Mouse (Mus musculus): ENCODE measurements at regions not wholly inside any gene's neighbourhood (a gene's known extent, or its start where the extent isn't known, plus 50 kb on each side); places are given as distances from the start of the nearest gene placed in this dataset.

DNA sequence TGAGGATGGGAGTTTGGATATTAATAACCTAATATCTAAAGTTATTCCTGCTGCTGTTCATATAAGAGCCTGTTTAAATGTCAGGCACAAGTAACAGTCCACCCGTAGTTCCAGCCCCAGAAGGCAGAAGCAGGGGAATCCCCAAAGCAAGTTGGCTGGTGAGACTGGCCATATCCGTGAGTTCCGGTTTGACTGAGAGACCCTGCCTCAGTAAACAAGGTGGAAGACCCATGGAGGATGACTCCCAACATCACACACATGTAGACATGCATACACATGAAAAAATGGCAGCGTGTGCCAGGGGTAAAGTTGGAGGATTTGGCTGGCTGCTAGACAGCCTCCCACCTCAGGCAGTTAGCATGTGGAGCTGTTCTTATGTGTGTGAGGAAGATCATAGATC, 117.1 kb downstream of the 1810010D01Rik start:
- Histone ChIP-seq H3K27me3 (replicated peaks) (peaks cover 43% of the 10 kb centered on the region), H3K4me1 (ENCODE audit: control insufficient read depth in 1 of 2, insufficient read depth in 2 of 2) (peaks cover 2 to 21% of the 10 kb centered on the region in 2 experiments; a peak in 3 of 4 replicates), H3K4me3 (replicated peaks in 1 of 3; ENCODE audit: low read depth in 2 of 3, low read length in 2 of 3, poor library complexity in 1 of 3) (no peak overlapping the region), H3K4me2 (ENCODE audit: insufficient read depth, low read depth, poor library complexity, severe bottlenecking) (no peak overlapping the region), H3K9me3 (replicated peaks; ENCODE audit: low read length) (no peaks in the 10 kb centered on the region), H3K79me2 (replicated peaks; ENCODE audit: control insufficient read depth, extremely low read depth, insufficient read depth, poor library complexity, severe bottlenecking) (no peaks in the 10 kb centered on the region), H3K36me3 (replicated peaks in 1 of 2; ENCODE audit: control insufficient read depth in 1 of 2, insufficient read depth in 1 of 2, low read length in 1 of 2) (no peaks in the 10 kb centered on the region), H3K27ac (ENCODE audit: insufficient read depth, low read depth) (no peak overlapping the region), H3K9ac (ENCODE audit: insufficient read depth, low read depth) (no peak overlapping the region)
- in situ Hi-C loops (cut with MboI; ENCODE audit: low pct_ligation_motif_present, low pct_unique_long_range_greater_than_20kb, low sequenced_read_pairs) (loop anchor here (10.0 kb wide), 1 partner anchor 126 kb away; no protein-coding TSS in a partner anchor), dilution Hi-C loops (cut with MboI; ENCODE audit: extremely low pct_ligation_motif_present, extremely low pct_unique_long_range_greater_than_20kb, low sequenced_read_pairs) (no loop called here)
- no peak for DNase-seq (ENCODE audit: extremely low read depth)
- TF ChIP-seq JUND (conservative IDR thresholded peaks at IDR 0.05; ENCODE audit: low read depth, low read length) = no peak
- TF ChIP-seq PAX5 (IDR thresholded peaks at IDR 0.05; ENCODE audit: low read length) = no peak
- no peak for TF ChIP-seq IRF4 (IDR thresholded peaks at IDR 0.05; ENCODE audit: low read depth, low read length)
- no peak for TF ChIP-seq E2F4 (IDR thresholded peaks at IDR 0.05; ENCODE audit: insufficient replicate concordance, low read depth, low read length)
- no peak for TF ChIP-seq USF1 (IDR thresholded peaks at IDR 0.05; ENCODE audit: low read depth, low read length)
- no peak for TF ChIP-seq MAX (IDR thresholded peaks at IDR 0.05; ENCODE audit: low read length)
- no peak for TF ChIP-seq HCFC1 (IDR thresholded peaks at IDR 0.05; ENCODE audit: low read depth, low read length)
- no peak for TF ChIP-seq UBTF (IDR thresholded peaks at IDR 0.05; ENCODE audit: low read depth, low read length)
- no peak for TF ChIP-seq ZKSCAN1 (IDR thresholded peaks at IDR 0.05; ENCODE audit: borderline replicate concordance, low read depth, low read length)
- no peak for TF ChIP-seq POLR2A (IDR thresholded peaks at IDR 0.05; ENCODE audit: low read depth, low read length)
- TF ChIP-seq ETS1 (conservative IDR thresholded peaks at IDR 0.05; ENCODE audit: low read depth, low read length) = no peak
- no peak for TF ChIP-seq CHD2 (IDR thresholded peaks at IDR 0.05; ENCODE audit: low read length)
- TF ChIP-seq ZNF384 (IDR thresholded peaks at IDR 0.05; ENCODE audit: low read depth, low read length) = no peak
- TF ChIP-seq NRF1 (IDR thresholded peaks at IDR 0.05; ENCODE audit: low read depth, low read length) = no peak
- TF ChIP-seq CTCF (conservative IDR thresholded peaks at IDR 0.05 in 1 of 2, IDR thresholded peaks at IDR 0.05 in 1 of 2; ENCODE audit: low read depth in 2 of 2, low read length in 2 of 2) = no peak

DNA sequence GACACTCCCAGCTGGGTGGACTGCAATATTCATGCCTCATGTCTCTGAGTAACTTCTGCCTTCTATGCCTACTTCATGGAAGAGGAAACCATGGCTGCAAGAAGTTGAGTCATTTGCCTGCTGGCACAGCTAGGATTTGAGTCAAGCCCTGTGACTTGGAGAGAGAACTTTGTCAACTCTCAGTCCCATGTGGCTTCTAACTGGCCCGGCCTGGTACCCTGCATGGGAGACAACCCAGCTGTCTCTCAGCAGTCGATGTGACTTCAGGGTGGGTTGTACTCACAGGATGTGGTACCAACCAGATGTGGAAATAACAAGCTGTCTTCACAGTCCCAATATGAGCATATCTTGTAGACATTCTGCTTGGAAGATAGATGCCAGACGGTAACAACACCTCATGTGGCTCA, 118.6 kb downstream of the 1810010D01Rik start:
- no peak overlapping the region for H3K4me2 ChIP-seq (ENCODE audit: insufficient read depth, low read depth, poor library complexity, severe bottlenecking)
- dilution Hi-C loops (cut with MboI; ENCODE audit: extremely low pct_ligation_motif_present, extremely low pct_unique_long_range_greater_than_20kb, low sequenced_read_pairs) (no loop called here), in situ Hi-C loops (cut with MboI; ENCODE audit: low pct_ligation_motif_present, low pct_unique_long_range_greater_than_20kb, low sequenced_read_pairs) (no loop called here)
- TF ChIP-seq NRF1 (IDR thresholded peaks at IDR 0.05; ENCODE audit: low read depth, low read length) (no peak), MEF2A (IDR thresholded peaks at IDR 0.05; ENCODE audit: borderline replicate concordance, low read depth, low read length) (no peak), USF2 (conservative IDR thresholded peaks at IDR 0.05; ENCODE audit: low read depth, low read length) (no peak), BHLHE40 (IDR thresholded peaks at IDR 0.05; ENCODE audit: low read depth, low read length) (no peak), HCFC1 (IDR thresholded peaks at IDR 0.05; ENCODE audit: low read depth, low read length) (no peak), RAD21 (IDR thresholded peaks at IDR 0.05; ENCODE audit: low read depth, low read length) (no peak), CHD1 (IDR thresholded peaks at IDR 0.05; ENCODE audit: low read depth, low read length) (no peak), EP300 (IDR thresholded peaks at IDR 0.05; ENCODE audit: low read length) (no peak), IRF4 (IDR thresholded peaks at IDR 0.05; ENCODE audit: low read depth, low read length) (no peak), TCF12 (IDR thresholded peaks at IDR 0.05; ENCODE audit: low read depth, low read length) (no peak), MAX (IDR thresholded peaks at IDR 0.05; ENCODE audit: low read length) (no peak), ZC3H11A (IDR thresholded peaks at IDR 0.05; ENCODE audit: low read depth, low read length) (no peak), TBP (conservative IDR thresholded peaks at IDR 0.05; ENCODE audit: low read depth, low read length) (no peak), MAZ (IDR thresholded peaks at IDR 0.05; ENCODE audit: low read depth, low read length) (no peak), MAFK (IDR thresholded peaks at IDR 0.05; ENCODE audit: insufficient replicate concordance, low read length) (no peak), GABPA (IDR thresholded peaks at IDR 0.05; ENCODE audit: insufficient replicate concordance, low read depth, low read length) (no peak), JUND (conservative IDR thresholded peaks at IDR 0.05; ENCODE audit: low read depth, low read length) (no peak)
- no peak overlapping the region for H3K9ac ChIP-seq (ENCODE audit: insufficient read depth, low read depth)
- H3K9me3 ChIP-seq (replicated peaks; ENCODE audit: low read length) = peaks cover 12% of the 10 kb centered on the region
- no peak overlapping the region for H3K4me3 ChIP-seq (replicated peaks in 1 of 3; ENCODE audit: low read depth in 2 of 3, low read length in 2 of 3, poor library complexity in 1 of 3)
- H3K27ac ChIP-seq (ENCODE audit: insufficient read depth, low read depth) = no peak overlapping the region
- peaks cover 48% of the 10 kb centered on the region for H3K27me3 ChIP-seq (replicated peaks)
- H3K79me2 ChIP-seq (replicated peaks; ENCODE audit: control insufficient read depth, extremely low read depth, insufficient read depth, poor library complexity, severe bottlenecking) = no peaks in the 10 kb centered on the region
- DNase-seq (ENCODE audit: extremely low read depth) = no peak
- H3K4me1 ChIP-seq (ENCODE audit: control insufficient read depth in 1 of 2, insufficient read depth in 2 of 2) = peaks cover 2 to 21% of the 10 kb centered on the region in 2 experiments; a peak in 3 of 4 replicates
- H3K36me3 ChIP-seq (replicated peaks in 1 of 2; ENCODE audit: control insufficient read depth in 1 of 2, insufficient read depth in 1 of 2, low read length in 1 of 2) = no peaks in the 10 kb centered on the region
